Mouse (Mus musculus) frontal cortex, postnatal 14 days (tissue): Measurements from ENCODE around the gene Swi5.

Experiments used
- DNase-seq, 2 experiments: peaks; one replicate each; pipeline ENCODE4 v3.0.0; 2022; ENCODE audit warnings: low spot score in 2 of 2

The Swi5 gene

DNA sequence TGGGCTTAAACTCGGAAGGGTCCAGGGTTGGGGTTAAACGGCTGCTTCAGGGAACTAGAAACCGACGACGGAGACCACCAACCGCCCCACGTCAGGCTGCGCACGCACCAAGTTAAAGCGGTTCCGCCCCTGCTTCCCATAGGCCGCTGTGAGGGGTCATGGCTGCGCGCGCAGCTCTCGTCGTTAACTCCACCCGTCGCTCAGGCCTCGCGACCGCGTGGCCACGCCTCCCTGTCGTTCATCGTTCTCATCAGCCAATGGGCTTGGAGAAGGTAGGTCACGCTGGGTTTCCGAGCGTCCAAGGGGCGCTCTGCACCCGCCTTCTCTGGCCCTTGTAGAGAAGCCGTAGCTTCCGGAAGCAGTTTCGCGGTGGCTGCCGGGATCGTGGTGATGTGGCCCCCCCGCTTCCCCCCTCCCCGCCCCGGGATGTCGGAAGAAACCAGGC, at the start of gene Swi5:
Gene Swi5 (minus strand): TSS at position 153 of the 445 bp plus-strand sequence.
- peak; percentile 97 to 98 for DNase-seq

- DNase-seq, result no peak
Measured at GRCm38 (mm10) chr2:32335888-32336287, 48.0 kb upstream of the Swi5 start.

DNA sequence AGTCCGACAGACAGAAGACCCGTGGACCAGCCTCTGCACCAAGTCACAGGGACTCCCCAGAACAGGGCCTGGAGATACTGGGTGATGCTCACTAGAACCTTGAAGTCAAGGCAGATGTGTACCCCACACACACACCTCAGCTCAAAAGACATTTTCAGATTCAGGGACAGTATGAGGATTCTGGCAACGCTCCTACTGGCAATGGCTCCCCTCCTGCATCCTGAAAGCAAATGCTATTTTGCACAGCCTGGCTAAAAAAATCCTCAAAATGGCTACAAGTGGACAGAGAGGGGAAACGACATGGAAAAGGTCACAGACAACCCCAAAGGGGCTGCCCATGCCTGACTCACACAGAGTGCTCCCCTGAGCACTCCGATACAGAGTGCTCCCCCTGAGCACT, 44.3 kb upstream of the Swi5 start:
- no peak for DNase-seq

DNA sequence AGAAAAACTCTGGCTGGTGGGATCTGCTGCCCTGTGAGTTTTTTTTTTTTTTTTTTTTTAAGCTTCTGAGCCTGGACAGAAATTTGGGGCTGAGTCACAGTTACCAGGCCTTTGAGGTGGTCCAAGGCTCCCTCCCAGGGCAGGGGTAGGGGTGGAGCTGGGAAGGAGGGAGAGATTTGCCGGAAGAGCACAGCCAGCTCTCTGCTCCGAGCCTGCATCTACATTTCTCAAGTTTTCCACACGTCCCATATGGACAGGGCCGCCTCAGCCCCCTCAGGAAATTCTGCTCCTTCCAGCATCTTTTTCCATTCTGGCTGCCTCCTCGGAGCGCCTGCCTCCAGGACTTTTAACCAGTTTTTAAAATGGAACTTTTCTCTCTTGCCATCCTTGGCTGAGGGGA, 41.7 kb upstream of the Swi5 start:
- DNase-seq, result no peak

DNA sequence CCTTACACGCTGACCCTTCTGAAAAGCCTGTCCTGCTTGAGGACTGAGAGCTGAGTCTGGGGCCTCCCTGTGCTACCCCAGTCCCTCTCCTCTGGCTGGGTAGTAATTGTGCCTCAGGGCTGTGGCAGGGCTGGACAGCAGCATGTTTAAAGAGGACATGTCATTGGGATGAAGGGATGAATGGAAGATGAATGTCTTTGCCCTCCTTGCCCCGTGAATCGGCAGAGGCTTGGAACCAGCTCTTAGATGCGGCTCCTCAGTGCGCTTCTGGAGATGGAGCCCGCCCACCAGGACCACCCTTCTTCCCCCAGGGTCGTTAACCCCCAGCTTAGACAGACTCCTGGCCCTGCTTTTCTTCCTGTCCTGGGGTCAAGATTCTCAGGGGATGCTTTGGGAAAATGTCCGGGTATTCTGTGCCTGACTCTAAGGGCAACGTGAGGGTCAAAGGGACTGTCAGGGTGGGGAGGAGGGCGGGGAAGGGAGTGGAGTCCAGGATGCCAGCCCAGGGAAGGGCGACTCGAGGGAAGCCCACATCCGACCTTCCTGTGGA, 41.1 kb upstream of the Swi5 start:
- no peak for DNase-seq

DNA sequence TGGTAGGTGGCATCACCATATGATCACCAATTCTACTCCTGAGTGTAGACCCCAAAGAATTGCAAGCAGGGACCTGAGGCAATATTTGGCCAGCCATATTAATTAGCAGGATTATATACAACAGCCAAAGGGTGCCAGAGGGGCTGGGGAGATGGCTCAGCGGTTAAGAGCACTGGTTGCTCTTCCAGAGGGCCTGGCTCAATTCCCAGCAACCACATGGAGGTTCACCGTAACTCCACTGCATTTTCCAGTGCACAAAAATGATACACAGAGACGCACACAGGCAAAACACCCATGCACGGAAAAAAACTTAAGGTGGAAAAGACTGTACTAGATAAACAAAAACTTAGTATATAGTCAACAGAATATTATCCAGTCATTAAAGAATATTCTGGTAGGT, 39.3 kb upstream of the Swi5 start:
- no peak for DNase-seq

- no peak for DNase-seq
Measured at GRCm38 (mm10) chr2:32325342-32325741, 37.5 kb upstream of the Swi5 start.

- DNase-seq, result no peak
Measured at GRCm38 (mm10) chr2:32324322-32324721, 36.4 kb upstream of the Swi5 start.

- no peak for DNase-seq
Measured at GRCm38 (mm10) chr2:32322754-32323741, 35.2 kb upstream of the Swi5 start.

DNA sequence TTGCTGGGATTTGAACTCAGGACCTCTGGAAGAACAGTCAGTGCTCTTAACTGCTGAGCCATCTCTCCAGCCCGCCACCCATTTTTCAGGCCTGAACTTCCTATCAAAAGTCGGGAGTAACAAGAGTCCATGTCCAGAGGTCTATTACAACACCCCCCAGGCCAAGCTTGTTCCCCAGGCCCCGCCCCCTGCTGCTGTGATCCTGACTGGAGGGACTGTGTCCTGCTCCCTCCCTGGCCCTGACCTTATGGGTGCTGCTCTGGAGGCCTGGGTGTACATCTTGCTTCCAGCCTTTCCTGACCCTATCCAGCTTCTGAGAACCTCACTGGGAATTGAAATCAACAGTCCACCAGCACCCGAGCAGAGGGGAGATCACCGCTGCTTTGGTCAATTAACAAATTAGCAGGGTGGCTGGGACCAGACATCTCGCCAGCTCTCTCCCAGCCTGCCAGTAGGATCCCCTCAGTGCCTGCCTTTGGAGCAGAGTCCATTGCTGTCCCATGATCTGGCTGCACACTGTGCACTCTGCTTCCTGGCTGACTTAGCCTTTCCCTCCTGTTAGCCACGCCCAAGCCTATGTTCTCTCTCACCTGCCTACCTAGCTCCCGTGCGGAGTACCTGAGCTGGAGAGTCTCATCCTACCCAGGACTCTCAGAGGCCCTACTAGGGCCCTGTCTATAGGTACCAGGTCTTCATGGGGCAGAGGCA, 33.9 kb upstream of the Swi5 start:
- no peak for DNase-seq

- DNase-seq, result no peak
Measured at GRCm38 (mm10) chr2:32320721-32321120, 32.8 kb upstream of the Swi5 start.

DNA sequence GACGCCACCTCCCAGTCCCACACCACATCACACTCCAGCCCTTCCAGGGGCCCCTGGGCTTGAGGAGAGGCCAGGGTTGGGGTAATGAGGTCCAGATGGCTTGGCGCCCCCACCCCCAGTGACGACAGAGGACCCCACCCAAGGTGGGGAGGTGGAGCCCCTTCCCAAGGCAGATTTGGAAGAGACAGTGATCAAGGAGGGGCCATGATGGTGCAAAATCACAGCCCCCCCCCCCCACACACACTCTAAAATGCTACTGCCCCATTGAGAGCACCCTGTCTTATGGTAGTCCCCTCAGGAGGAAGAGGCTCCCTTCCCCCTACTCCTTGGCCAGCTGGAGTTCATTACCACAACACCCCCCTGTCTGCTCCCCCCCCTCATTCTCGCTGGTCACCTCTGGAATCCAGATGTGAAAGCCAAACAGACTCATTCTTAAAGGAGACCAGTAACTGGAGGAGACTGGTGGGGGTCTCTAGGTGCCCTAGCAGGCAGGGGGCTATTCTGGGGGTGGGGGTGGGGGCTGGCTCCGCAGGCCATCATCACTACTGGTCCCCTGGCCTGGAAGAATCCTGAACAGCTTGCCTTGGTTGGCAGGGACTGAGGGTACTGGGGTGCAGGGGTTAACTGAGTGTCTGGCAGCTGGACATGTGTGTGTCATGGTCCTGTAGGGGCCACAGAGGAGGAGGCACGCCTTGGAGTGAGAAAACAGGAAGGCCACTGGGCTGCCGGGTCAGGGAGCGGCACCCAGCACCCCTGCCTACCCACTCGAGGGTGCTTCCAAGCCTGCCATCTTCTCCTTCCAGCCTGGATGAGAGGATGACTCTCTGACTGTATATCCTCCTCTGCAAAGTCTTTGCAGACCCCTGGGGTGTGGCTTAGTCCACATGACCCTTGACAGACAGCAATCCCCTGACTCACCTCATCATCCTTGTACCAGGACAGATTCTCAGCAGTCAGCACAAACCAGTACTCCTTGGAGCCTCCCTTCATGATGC, 32.0 kb upstream of the Swi5 start:
- DNase-seq, result no peak

- no peak for DNase-seq
Measured at GRCm38 (mm10) chr2:32318709-32319585, 31.1 kb upstream of the Swi5 start.

DNA sequence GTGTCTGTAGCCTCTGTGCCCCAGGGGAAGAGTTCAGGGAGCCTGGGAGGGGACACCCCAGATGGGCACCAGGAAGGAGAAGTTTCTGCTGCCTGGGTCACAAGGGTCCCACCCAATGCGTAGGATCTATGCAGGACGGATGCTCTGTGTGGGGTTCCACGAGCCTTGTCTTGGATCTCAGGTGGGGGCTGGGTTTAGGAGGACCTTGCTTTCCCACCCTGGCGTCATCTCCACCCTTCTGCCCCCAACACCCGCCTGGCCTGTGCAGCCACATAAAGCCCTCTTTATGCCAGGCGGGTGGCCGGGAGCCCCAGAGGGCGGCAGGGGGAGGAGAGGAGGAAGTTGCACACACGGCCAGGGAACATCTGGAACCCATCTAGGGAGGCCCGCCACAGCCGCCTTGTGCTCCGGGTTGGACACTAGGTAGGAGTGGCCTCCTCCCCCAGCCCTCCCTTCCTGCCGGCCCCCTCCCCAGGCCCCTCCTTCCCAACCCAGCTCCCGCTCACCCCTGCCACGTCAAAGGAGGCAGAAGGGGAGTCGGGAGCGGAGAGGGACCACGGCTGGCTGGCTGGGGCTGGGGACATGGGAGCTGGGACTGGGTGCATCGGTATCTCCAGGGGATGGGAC, 30.0 kb upstream of the Swi5 start:
- DNase-seq, result no peak

DNA sequence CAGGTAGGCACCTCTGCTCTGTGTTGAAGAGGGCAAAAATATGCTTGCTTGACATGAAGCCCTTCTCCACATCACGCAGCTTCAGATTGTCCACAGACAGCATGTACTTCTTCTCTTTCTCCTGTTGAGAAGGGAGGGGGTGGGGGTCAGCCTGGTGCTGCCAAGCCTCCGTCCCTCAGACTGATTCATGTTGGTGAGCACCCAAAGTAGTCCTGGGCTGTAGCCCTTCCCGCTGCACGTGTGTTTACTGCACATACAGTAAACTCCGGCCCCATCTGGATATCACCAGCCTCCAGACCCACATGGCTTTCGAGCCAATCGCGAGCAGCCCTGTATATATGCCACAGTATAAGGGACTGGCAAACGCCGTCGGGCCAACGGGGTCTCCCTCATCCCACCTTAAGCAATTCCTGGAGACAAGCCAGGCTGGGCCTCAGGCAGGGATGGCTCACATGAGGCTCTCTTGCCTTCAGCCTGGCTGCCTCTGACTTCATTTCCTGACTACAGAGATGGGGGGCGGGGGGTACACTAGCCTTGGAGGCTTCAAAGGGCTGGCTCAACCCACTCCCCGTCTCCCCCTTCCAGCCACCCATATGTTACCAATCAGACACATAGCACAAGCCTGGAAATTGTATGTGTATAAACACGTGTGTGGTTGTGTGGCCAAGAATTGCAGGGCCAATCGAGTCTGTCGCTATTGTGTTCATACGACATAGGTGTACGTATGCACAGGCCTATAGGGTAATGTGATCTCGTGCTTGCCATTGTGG, 29.2 kb upstream of the Swi5 start:
- no peak for DNase-seq

DNA sequence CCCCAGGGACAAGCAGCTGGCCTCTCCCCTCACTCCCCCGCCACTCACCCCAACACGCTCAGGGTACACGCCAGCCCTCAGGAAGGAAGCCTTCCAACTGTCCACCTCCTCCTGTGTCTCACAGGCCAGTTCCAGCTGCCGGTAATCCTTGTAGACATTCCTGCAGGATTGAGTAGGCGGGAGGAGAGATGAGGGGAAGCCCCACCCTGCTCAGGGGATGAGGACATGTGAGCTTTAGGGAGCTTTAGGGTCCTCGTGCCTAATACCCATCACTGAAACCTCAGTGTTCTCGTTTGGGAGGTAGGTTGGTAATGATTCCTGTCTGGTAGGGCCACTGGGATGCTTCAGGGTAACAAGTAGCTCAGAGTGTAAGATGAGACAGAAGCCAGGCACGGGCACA, 27.9 kb upstream of the Swi5 start:
- no peak for DNase-seq

DNA sequence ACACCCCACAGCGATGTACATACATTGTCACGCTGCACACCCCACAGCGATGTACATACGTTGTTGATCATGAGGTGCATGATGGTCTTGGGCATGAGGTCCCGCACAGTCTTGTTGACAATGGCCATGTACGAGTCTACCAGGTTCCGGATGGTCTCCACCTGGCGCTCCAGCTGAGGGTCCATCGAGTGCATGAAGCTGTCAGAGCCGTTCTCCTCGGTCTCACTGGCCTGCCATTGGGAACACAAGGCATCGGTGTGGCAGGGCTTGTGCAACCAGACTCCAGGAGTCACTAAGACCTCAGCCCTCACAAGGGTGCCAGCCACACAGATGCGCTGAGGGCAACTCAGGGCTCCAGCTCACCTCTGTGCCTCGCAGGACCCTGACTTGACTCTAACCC, 27.0 kb upstream of the Swi5 start:
- no peak for DNase-seq

DNA sequence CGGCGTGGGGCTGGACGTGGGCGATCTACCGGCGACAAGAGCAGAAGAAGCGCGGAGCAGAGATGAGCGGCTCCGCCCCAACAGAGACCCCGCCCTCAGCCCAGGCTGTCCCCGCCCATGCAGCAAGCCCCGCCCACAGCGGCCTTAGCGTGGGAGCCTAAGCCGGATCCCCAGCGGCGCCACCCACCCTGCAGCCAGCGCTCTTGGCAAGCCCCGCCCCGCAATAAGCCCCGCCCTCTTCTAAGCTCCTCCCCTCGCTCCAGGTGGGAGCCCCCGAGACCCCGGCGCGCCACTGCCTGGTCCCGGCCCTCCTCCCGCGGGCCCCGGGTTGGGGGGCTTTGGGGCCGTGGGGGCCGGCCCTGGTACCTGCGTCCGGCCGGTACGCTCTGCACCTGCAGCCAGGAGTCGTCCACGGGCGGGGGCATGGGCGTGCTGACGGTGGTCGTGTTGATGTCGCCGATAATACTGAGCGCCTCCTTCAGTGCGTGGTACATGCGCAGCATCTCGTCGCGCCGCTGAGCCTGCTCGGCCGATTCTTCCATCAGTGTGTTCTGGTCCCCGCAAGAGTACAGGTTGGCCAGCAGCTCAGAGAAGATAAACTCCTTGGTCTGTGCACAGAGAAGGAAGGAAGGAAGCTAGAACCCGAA, 24.6 kb upstream of the Swi5 start:
- DNase-seq, result no peak
